Mouse (Mus musculus) gastrocnemius, postnatal 4 days (tissue): ENCODE measurements around the gene Dnaaf3. TPM values are rescaled to one million over a fixed set of nuclear protein-coding genes. Genes with fewer than 3 reads are reported as not detected.
"Not testable (repeated sequence)": the region's sequence is repeated elsewhere in the genome, so short reads cannot be mapped to it uniquely, and the experiment has no call there.

ENCODE experiments used
- DNase-seq, 2 experiments: peaks; one replicate each; pipeline ENCODE4 v3.0.0; 2021 to 2022; ENCODE audit warnings: low spot score in 2 of 2, mixed read lengths in 2 of 2
- long read RNA-seq, 2 experiments: library from polyadenylated mRNA; stranded (forward); transcript quantifications; one replicate each; pipeline ENCODE4 v2.0.0; 2021
- total RNA-seq, 2 experiments: library from RNA; stranded (reverse); gene quantifications; 2 replicates each; pipeline ENCODE4 v1.2.3; 2021

Gene Dnaaf3
- under 1 TPM; 0.26 to 0.44 TPM for total RNA-seq
- long read RNA-seq, experiment 1: 0 reads
- long read RNA-seq, experiment 2: 0 reads

- DNase-seq: peak in 1 of 2 experiments; percentile 51
These were observed at the start of gene Dnaaf3 for GRCm38 (mm10) chr7:4532005-4532729. TSS of gene Dnaaf3 (minus strand) at chr7:4532453.

- peak in 1 of 2 experiments; percentile 1 for DNase-seq
These were observed 49.2 kb upstream of the Dnaaf3 start for GRCm38 (mm10) chr7:4581481-4581880.

- not testable (repeated sequence) for DNase-seq
These were observed 40.1 kb upstream of the Dnaaf3 start for GRCm38 (mm10) chr7:4572361-4572760.

DNA sequence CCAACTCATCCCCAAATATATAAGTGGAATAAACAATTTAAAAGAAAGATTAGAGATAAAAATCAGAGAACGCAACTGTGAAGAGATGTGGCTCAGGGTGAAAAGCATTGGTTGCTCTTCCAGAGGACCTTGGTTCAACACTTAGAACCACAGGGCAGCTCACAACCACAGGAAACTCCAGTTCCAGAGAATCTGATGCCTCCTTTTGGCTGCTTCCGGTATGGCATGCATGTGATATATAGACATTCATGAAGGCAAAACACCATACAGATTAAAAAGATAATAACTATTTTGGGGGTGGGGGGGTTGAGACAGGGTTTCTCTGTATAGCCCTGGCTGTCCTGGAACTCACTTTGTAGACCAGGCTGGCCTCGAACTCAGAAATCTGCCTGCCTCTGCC is 30.4 kb upstream of the Dnaaf3 start:
- DNase-seq: no peak

- no peak for DNase-seq
These were observed 24.9 kb upstream of the Dnaaf3 start for GRCm38 (mm10) chr7:4557167-4557560.

GRCm38 (mm10) chr7:4556256-4557166 is 24.3 kb upstream of the Dnaaf3 start:
- peak; percentile 33 to 57 for DNase-seq

GRCm38 (mm10) chr7:4547221-4547641 is 15.0 kb upstream of the Dnaaf3 start, which contains the start of gene Syt5:
TSS of gene Syt5 (minus strand) at chr7:4547541.
- DNase-seq: no peak

DNA sequence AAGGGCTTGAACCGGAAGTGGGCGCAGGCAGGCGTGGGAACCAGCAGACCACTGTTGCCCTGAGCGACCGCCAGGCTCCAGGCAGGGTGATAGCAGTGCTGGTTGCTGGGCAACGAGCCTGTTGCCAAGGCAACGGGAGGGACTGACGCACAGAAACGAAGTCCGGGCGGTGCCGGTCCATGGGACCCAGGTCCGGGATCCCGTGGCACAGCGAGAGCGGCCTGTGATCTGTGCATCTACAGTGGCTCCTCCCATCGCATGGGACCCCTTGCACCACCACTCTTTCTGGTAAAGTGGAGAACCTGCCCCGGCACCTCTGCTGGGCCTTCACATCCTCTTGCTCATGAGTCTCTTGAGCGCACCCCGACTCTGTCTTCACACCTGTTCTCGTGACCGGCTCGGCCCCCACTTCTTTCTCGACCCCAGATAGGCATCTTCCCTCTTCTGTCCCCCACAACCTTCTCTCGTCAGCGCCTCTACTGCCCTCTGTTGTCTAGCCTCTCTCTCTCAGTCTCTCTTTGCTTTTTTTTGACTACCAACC is 14.4 kb upstream of the Dnaaf3 start:
- peak in 1 of 2 experiments; percentile 22 for DNase-seq

GRCm38 (mm10) chr7:4546050-4546449 is 13.8 kb upstream of the Dnaaf3 start:
- DNase-seq: no peak

DNA sequence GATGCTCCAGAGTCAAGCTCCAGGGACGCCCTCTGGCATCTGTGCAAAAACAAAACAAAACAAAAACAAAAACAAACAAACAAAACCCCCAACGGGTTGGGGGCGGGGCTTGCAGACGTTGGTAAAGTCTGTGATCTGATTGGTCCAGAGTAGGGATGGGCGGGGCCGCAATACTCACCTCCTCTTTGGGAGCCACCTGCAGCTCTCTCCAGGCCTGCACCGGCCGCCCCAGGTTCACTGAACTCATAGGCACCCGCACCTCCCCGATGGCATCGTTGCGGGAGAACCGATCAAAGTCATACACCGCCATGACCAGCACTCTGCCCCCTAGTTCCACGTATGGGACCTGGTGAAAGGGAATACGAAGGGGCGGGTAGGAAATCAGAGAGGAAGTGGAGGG is 9.8 kb upstream of the Dnaaf3 start:
- DNase-seq: no peak

- DNase-seq: no peak
These were observed 9.1 kb upstream of the Dnaaf3 start for GRCm38 (mm10) chr7:4541344-4541743.

- no peak for DNase-seq
These were observed 6.8 kb upstream of the Dnaaf3 start for GRCm38 (mm10) chr7:4539019-4539418.

DNA sequence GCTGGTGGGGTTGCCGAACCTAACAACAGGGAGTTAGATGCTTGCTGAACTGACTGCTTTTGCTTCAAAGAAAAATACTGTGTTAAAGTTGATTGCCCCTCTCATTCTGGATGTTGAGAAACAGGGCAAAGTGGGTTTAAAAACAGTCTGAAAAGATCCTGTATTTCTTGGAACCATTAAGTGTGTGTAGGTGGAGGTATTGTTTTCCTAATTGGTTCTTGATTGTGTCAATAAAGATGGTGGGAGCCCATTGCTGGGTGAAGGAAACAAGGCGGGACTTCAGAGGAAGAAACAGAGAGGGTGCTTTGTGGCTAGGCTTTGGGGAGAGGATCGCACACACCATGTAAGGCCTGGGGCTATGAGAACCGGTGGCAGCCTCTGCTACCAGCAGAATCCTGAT is 4.9 kb upstream of the Dnaaf3 start:
- no peak for DNase-seq

DNA sequence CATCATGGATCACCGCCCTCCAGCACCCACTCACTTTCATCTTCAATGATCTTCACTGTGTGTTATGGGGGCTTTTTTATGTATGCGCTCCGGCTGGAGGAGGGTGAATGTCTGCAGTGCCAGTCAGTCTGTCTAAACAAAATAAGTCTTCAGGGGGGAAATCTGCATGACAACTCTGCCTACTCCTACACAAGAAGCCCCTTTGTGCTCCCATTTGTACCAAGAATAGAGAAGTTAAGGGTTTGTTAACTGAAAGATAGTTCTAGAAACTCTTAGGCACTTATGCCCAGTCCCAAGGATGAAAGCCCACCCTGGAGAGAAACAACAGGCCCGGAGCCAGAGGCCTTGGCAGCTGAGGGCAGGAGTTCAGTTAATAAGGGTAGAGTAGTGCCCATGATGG is 4.1 kb upstream of the Dnaaf3 start:
- DNase-seq: no peak

DNA sequence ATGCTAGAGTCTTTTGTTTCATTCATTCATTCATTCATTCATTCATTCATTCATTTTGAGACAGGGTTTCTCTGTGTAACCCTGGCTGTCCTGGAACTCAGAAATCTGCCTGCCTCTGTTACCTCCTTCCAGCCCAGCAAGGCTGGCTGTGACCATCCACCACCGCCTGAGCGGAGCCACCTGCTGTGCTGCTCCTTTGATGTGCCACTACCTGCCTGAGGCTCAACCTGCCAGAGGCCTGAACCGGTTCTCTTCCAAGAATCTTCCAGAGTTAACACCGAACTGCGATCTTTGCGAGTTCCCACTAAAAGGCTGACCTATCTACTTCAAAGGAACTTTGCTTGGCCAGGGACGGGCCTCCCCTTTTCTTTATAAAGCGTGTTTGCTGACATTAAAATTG is 2.1 kb downstream of the Dnaaf3 start:
- DNase-seq: not testable (repeated sequence)

GRCm38 (mm10) chr7:4527302-4527689 is 5.0 kb downstream of the Dnaaf3 start:
- no peak for DNase-seq

GRCm38 (mm10) chr7:4526341-4527301 is 5.6 kb downstream of the Dnaaf3 start:
- peak; percentile 70 to 86 for DNase-seq

- DNase-seq: not testable (repeated sequence)
These were observed 7.9 kb downstream of the Dnaaf3 start, which contains the start of gene Tnni3 for GRCm38 (mm10) chr7:4524212-4524922. TSS of gene Tnni3 (minus strand) at chr7:4524229.

DNA sequence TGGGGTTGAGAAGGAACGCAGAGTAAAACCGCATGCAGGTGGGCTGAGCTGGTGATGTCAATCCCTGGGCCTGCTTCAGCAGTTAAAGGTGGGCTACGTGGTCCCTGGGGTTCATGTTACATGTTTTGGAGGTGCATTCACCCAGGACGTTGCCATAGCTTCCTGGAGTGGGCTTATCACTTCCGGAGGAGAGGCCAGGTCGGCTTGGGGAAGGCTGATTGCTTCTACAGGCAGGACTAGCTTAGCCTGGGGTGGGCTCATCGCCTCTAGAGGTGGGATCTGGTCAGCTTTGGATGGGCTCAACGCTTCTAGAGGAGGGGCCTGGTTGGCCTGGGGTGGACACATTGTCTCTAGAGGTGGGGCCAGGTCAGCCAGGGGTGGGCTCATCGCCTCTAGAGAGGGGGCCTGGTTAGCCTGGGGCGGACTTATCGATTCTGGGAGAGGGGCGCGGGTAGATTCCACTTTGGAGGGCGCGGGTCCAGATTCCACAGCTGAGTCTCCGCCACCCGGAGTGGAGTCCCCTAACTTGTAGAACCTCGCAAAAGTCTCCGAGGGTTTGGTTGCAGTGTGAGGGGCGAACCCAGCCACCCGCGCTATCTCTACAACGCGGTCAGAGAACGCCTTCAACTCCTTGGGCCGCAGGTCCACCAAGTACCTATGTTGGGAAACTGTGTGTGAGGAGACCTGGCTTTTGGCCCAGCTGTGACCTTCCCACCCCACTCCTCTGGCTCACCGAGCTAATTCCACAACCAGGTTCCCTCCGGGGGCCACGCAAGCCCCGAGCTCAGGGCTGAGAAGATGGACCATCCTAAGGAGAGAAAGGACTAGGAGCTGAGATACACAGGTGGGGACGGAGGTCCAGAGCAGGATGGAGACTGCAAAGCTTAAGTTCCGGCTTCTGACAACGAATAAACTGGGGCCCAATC is 8.8 kb downstream of the Dnaaf3 start:
- no peak for DNase-seq
